Mouse (Mus musculus): ENCODE measurements around the gene Farp1. TPM values are rescaled to one million over a fixed set of nuclear protein-coding genes. Genes with fewer than 3 reads are reported as not detected.

The Farp1 gene
- polyA plus RNA-seq (2011; ENCODE audit: insufficient read depth, insufficient read length, low read depth, missing spikeins): 29.2 and 30.0 TPM in 2 replicates

DNA sequence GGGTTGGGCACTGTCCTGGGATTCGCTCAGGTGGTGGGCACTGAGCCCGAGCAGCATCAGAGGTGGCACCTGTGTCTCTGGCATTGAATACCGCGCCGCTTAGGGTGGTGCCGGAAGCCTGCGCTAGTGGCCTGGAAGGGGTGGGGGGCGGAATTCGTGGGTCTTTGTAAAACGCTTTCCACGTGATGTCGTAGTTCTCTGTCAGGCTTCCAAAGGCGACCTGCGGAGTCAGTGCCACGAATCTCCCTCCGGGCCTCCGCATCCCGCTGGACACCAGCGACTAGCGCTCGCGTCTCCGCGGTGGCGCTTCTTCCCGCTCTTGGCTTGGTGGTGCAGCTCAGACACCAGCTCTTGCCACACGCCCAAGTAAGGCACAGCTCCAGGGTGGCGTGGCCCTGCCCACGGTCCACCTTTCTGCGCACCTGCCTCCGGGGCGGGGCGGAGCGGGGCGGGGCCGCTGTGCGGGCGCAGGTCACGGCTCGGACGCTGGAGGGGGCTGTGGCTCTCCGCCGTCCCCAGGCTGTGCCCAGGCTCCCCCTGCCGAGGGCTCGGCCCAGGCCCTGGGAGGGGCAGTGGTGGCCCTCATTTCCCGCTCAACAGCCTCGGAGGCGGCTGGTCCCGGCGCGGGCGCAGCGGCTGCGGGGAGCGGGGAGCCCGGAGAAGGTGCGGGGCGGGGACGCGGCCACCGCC lies at the start of gene Farp1:
TSS of gene Farp1 (plus strand) at position 228 of the 690 bp plus-strand sequence.
- H3K4me3 ChIP-seq (ENCODE audit: low read depth, low read length): peak within 1 kb of the TSS; percentile 70
- no peaks in the 10 kb centered on the region for H3K4me1 ChIP-seq (ENCODE audit: control insufficient read depth, insufficient read depth, low read length)
- peaks cover 12% of the 10 kb centered on the region; the same call in 1 of the 2 replicates for H3K27me3 ChIP-seq (ENCODE audit: control insufficient read depth, insufficient read depth, low read length, poor library complexity, severe bottlenecking)
- TF ChIP-seq CTCF (IDR thresholded peaks at IDR 0.05; ENCODE audit: low read depth, low read length): peak; percentile 65
- TF ChIP-seq POLR2A (IDR thresholded peaks at IDR 0.05; ENCODE audit: insufficient read depth, low read length): no peak
- no peak for TF ChIP-seq EP300 (IDR thresholded peaks at IDR 0.05; ENCODE audit: insufficient read depth, low read depth, low read length)
- H3K9ac ChIP-seq (ENCODE audit: low read depth, poor library complexity, severe bottlenecking): peak within 1 kb of the TSS; percentile 94
- no peak within 1 kb of the TSS for H3K27ac ChIP-seq (ENCODE audit: insufficient read depth, low read length)
- H3K36me3 ChIP-seq (ENCODE audit: control insufficient read depth, insufficient read depth, low read length, poor library complexity, severe bottlenecking): no peaks in the 10 kb centered on the region
- no peaks in the 10 kb centered on the region for H3K9me3 ChIP-seq (replicated peaks; ENCODE audit: control insufficient read depth, insufficient read depth, low read length, poor library complexity, severe bottlenecking)

- no peaks in the 10 kb centered on the region for H3K4me1 ChIP-seq (ENCODE audit: control insufficient read depth, insufficient read depth, low read length)
- no peak overlapping the region for H3K4me3 ChIP-seq (ENCODE audit: low read depth, low read length)
- no peaks in the 10 kb centered on the region for H3K36me3 ChIP-seq (ENCODE audit: control insufficient read depth, insufficient read depth, low read length, poor library complexity, severe bottlenecking)
- H3K9me3 ChIP-seq (replicated peaks; ENCODE audit: control insufficient read depth, insufficient read depth, low read length, poor library complexity, severe bottlenecking): no peaks in the 10 kb centered on the region
- H3K9ac ChIP-seq (ENCODE audit: low read depth, poor library complexity, severe bottlenecking): no peak overlapping the region
- no peak for TF ChIP-seq CTCF (IDR thresholded peaks at IDR 0.05; ENCODE audit: low read depth, low read length)
- no peak for TF ChIP-seq POLR2A (IDR thresholded peaks at IDR 0.05; ENCODE audit: insufficient read depth, low read length)
- no peak for TF ChIP-seq EP300 (IDR thresholded peaks at IDR 0.05; ENCODE audit: insufficient read depth, low read depth, low read length)
- H3K27ac ChIP-seq (ENCODE audit: insufficient read depth, low read length): no peak overlapping the region
- no peaks in the 10 kb centered on the region for H3K27me3 ChIP-seq (ENCODE audit: control insufficient read depth, insufficient read depth, low read length, poor library complexity, severe bottlenecking)
These were observed 45.9 kb upstream of the Farp1 start for GRCm38 (mm10) chr14:120989126-120989525.

- TF ChIP-seq POLR2A (IDR thresholded peaks at IDR 0.05; ENCODE audit: insufficient read depth, low read length): no peak
- TF ChIP-seq EP300 (IDR thresholded peaks at IDR 0.05; ENCODE audit: insufficient read depth, low read depth, low read length): no peak
- no peak for TF ChIP-seq CTCF (IDR thresholded peaks at IDR 0.05; ENCODE audit: low read depth, low read length)
These were observed 37.3 kb upstream of the Farp1 start for GRCm38 (mm10) chr14:120997686-120998085.

DNA sequence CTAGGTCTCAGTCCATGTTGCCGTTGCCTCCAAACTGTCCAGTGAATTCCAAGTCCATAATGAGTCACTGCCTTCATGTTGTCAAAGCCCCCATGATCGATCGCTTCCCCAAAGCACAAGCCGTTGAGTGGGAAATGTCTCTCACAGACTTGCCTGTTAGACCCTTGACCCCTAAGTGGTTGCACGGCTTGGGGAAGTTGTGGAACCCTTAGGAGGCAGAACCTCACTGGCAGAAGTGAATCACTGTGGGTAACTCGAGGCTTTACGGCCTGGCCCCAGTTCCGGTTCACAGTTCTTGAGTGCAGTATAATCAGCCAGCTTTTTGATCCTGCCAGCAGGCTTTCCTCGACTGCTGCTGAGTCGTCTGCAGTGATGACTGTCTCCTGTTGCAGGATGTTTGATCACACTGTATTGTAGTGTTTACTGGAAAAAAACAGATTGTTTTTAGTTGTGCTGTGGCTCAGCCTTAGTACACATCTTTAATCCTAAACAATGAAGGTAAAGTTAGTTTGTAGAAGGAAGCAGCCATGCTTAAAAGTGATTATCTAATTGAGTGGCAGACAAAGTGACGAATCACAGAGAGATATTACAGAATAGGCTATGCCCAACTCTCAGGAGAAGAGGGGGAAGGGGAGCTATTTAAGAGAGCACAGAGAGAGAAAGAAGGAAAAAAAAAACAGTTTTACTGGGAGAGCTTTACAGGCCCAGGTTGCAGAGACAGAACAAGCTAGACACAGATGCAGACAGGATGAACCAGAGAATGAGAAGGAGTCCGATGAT lies 34.2 kb upstream of the Farp1 start:
- Histone ChIP-seq H3K4me1 (ENCODE audit: control insufficient read depth, insufficient read depth, low read length) (no peaks in the 10 kb centered on the region), H3K9ac (ENCODE audit: low read depth, poor library complexity, severe bottlenecking) (no peak overlapping the region), H3K27ac (ENCODE audit: insufficient read depth, low read length) (no peak overlapping the region), H3K36me3 (ENCODE audit: control insufficient read depth, insufficient read depth, low read length, poor library complexity, severe bottlenecking) (no peaks in the 10 kb centered on the region), H3K4me3 (ENCODE audit: low read depth, low read length) (no peak overlapping the region), H3K9me3 (replicated peaks; ENCODE audit: control insufficient read depth, insufficient read depth, low read length, poor library complexity, severe bottlenecking) (no peaks in the 10 kb centered on the region), H3K27me3 (ENCODE audit: control insufficient read depth, insufficient read depth, low read length, poor library complexity, severe bottlenecking) (no peaks in the 10 kb centered on the region)
- TF ChIP-seq POLR2A (IDR thresholded peaks at IDR 0.05; ENCODE audit: insufficient read depth, low read length): no peak
- no peak for TF ChIP-seq CTCF (IDR thresholded peaks at IDR 0.05; ENCODE audit: low read depth, low read length)
- no peak for TF ChIP-seq EP300 (IDR thresholded peaks at IDR 0.05; ENCODE audit: insufficient read depth, low read depth, low read length)

More at GRCm38 (mm10) chr14:120997686-120998085, 37.3 kb upstream of the Farp1 start:
- Histone ChIP-seq H3K36me3 (ENCODE audit: control insufficient read depth, insufficient read depth, low read length, poor library complexity, severe bottlenecking) (no peaks in the 10 kb centered on the region), H3K9me3 (replicated peaks; ENCODE audit: control insufficient read depth, insufficient read depth, low read length, poor library complexity, severe bottlenecking) (no peaks in the 10 kb centered on the region), H3K4me1 (ENCODE audit: control insufficient read depth, insufficient read depth, low read length) (no peaks in the 10 kb centered on the region), H3K4me3 (ENCODE audit: low read depth, low read length) (no peak overlapping the region), H3K27ac (ENCODE audit: insufficient read depth, low read length) (no peak overlapping the region), H3K27me3 (ENCODE audit: control insufficient read depth, insufficient read depth, low read length, poor library complexity, severe bottlenecking) (no peaks in the 10 kb centered on the region), H3K9ac (ENCODE audit: low read depth, poor library complexity, severe bottlenecking) (no peak overlapping the region)

- Histone ChIP-seq H3K27ac (ENCODE audit: insufficient read depth, low read length) (no peak overlapping the region), H3K4me1 (ENCODE audit: control insufficient read depth, insufficient read depth, low read length) (no peaks in the 10 kb centered on the region), H3K27me3 (ENCODE audit: control insufficient read depth, insufficient read depth, low read length, poor library complexity, severe bottlenecking) (no peaks in the 10 kb centered on the region), H3K4me3 (ENCODE audit: low read depth, low read length) (no peak overlapping the region), H3K9ac (ENCODE audit: low read depth, poor library complexity, severe bottlenecking) (no peak overlapping the region), H3K9me3 (replicated peaks; ENCODE audit: control insufficient read depth, insufficient read depth, low read length, poor library complexity, severe bottlenecking) (peaks cover 11% of the 10 kb centered on the region), H3K36me3 (ENCODE audit: control insufficient read depth, insufficient read depth, low read length, poor library complexity, severe bottlenecking) (no peaks in the 10 kb centered on the region)
- no peak for TF ChIP-seq CTCF (IDR thresholded peaks at IDR 0.05; ENCODE audit: low read depth, low read length)
- TF ChIP-seq EP300 (IDR thresholded peaks at IDR 0.05; ENCODE audit: insufficient read depth, low read depth, low read length): no peak
- no peak for TF ChIP-seq POLR2A (IDR thresholded peaks at IDR 0.05; ENCODE audit: insufficient read depth, low read length)
These were observed 29.4 kb upstream of the Farp1 start for GRCm38 (mm10) chr14:121005621-121006020.

DNA sequence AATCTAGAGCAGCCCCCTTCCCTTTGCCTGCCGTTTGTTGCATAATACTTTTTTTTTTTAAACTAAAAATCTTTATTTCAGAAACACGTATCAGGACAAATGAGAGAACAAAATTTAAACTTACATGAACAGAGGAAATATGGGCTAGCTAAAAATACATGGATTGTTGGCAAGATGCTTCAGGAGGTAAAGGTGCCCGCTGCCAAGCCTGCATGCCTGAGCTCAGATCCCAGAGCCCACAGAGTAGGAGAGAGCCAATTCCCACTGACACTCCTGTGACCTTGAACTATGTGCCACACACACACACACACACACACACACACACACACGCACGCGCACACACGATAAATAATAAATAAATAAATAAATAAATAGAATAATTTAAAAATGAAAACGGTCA lies 29.0 kb upstream of the Farp1 start:
- Histone ChIP-seq H3K4me1 (ENCODE audit: control insufficient read depth, insufficient read depth, low read length) (no peaks in the 10 kb centered on the region), H3K27ac (ENCODE audit: insufficient read depth, low read length) (no peak overlapping the region)

More for the DNA sequence above, 29.0 kb upstream of the Farp1 start:
- Histone ChIP-seq H3K36me3 (ENCODE audit: control insufficient read depth, insufficient read depth, low read length, poor library complexity, severe bottlenecking) (no peaks in the 10 kb centered on the region), H3K4me3 (ENCODE audit: low read depth, low read length) (no peak overlapping the region), H3K9ac (ENCODE audit: low read depth, poor library complexity, severe bottlenecking) (no peak overlapping the region), H3K9me3 (replicated peaks; ENCODE audit: control insufficient read depth, insufficient read depth, low read length, poor library complexity, severe bottlenecking) (peaks cover 11% of the 10 kb centered on the region), H3K27me3 (ENCODE audit: control insufficient read depth, insufficient read depth, low read length, poor library complexity, severe bottlenecking) (no peaks in the 10 kb centered on the region)
- TF ChIP-seq CTCF (IDR thresholded peaks at IDR 0.05; ENCODE audit: low read depth, low read length): no peak
- no peak for TF ChIP-seq POLR2A (IDR thresholded peaks at IDR 0.05; ENCODE audit: insufficient read depth, low read length)
- TF ChIP-seq EP300 (IDR thresholded peaks at IDR 0.05; ENCODE audit: insufficient read depth, low read depth, low read length): no peak
